Mouse (Mus musculus) heart, adult 9 months (tissue): Measurements from ENCODE around the gene Atcay.

ENCODE experiments used
- DNase-seq, 2 experiments: peaks; one replicate each; pipeline ENCODE4 v3.0.0; 2022; ENCODE audit warnings: low spot score in 2 of 2

Atcay gene

GRCm38 (mm10) chr10:81230438-81231332 lies at the start of gene Atcay:
Atcay (minus strand) TSS chr10:81230833.
- no peak for DNase-seq

- no peak for DNase-seq
These were observed 48.9 kb upstream of the Atcay start for GRCm38 (mm10) chr10:81279496-81279895.

DNA sequence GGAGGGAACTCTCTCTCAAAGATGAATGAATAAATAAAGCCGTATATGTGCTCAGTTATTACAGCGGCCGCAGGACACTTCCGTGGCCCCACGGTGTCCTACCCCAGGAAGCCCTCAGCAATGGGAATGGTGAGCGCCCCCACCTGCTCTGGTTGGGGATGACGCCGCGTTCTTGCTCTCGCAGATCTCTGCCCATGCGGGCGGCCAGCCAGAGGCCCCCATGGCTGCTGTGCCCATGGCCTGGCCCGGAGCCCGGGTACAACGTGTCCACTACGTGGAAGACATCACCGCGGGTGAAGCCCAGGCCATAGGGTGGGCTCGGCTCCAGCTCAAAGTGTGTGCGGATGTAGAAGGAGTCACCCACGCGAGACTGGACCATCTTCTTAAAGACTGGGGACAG lies 47.0 kb upstream of the Atcay start:
- no peak for DNase-seq

- DNase-seq: no peak
These were observed 43.2 kb upstream of the Atcay start for GRCm38 (mm10) chr10:81273842-81274241.

GRCm38 (mm10) chr10:81272356-81272755 lies 41.7 kb upstream of the Atcay start:
- no peak for DNase-seq

DNA sequence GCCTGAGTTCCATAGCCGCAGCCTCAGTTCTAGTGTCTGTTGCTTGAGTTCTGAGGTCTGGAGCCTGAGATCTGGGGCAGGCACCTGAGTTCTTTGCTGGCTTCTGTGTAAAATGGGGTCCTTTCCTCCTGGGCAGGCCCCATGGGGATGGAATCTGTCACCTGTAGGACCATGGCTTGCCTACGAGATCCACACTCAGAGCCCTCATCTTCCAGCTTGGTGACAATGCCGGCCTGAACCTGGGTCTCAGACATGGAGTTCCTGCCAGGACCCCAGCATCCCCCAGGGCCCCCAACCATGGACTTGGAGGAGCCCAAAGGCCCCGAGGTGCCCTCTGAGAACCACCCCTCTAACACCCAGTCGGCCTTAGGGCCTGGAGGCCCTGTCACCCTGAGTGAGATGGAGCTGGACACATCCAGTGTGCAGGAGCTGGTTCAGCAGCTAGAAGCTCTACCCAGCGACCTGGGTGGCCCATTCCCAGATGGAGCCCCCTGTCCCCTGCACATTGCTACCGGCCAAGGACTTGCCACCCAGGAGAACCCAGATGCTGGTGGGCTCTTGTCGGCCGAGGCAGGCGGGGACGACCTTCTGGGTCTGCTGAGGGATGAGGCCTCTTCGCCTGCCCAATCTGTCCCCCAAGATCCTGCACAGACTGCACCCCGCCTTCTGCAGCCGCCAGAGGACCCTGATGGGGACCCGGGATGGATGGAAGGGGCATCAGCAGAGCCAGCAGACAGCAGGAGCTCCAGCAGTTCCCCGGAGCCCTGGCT lies 38.2 kb upstream of the Atcay start:
- no peak for DNase-seq

- DNase-seq: peak; percentile 92 to 93
These were observed 37.4 kb upstream of the Atcay start for GRCm38 (mm10) chr10:81268056-81268455.

GRCm38 (mm10) chr10:81266211-81267105 lies 35.8 kb upstream of the Atcay start, which contains the start of the genes Mrpl54 and Apba3:
Mrpl54 (minus strand) TSS chr10:81266934.
Apba3 (plus strand) TSS chr10:81266960.
- DNase-seq: peak; percentile 97 to 98

DNA sequence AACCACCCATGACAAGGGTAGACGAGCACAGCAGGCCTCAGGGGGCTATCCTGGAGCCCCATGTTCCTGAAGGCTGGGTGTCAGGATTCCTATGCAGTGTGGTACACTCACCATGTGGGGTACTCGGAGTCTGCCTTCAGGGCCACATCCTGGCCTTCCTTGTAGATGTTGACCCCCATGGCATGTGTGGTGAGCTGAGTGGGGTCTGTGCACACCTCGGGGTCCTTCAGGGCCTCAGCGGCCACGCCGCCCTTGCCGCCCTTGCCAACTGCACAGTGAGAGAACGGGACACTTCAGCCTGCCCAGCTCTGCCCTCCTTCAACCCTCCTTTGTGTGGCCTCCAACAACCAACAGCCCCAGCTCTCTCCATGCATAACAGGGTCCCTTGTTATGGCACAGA lies 34.9 kb upstream of the Atcay start:
- DNase-seq: no peak

DNA sequence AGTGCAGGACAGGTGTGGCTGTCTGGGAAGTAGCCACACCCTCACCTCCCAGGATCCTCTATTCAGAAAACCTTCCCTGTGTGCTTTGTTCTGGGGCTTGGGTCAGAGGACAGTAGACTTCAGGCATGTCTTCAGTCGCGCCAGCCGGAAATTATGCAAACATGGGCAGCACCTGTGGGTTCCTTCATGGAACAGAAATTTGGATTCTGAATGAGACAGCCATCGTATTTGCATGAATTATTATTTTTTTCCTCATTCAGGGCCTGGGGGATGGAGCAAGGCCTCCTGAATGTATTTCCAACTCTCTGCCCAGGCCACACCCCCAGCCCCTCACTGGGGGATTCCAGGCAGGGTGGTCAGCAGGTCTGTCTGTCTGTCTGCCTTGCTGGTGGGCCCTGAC lies 30.4 kb upstream of the Atcay start:
- DNase-seq: no peak

DNA sequence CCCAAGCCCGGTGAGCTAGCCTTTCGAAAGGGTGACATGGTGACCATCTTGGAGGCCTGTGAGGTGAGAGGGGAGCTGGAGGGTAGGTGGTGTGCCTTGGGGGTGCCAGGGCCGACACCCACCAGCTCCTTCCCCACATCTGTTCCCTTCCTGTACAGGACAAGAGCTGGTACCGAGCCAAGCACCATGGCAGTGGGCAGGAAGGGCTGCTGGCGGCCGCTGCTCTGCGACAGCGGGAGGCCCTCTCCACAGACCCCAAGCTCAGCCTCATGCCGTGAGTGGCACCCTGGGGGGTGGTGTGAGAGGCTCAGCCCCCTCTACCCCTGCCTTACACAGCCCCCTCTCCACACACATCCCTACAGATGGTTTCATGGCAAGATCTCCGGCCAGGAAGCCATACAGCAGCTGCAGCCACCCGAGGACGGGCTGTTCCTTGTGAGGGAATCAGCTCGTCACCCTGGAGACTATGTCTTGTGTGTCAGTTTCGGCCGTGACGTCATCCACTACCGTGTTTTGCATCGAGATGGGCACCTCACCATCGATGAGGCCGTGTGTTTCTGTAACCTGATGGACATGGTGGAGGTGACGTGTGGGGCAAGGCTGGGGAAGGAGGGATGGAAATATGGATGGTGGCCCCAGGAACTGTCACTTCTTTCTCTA lies 28.7 kb upstream of the Atcay start:
- no peak for DNase-seq

DNA sequence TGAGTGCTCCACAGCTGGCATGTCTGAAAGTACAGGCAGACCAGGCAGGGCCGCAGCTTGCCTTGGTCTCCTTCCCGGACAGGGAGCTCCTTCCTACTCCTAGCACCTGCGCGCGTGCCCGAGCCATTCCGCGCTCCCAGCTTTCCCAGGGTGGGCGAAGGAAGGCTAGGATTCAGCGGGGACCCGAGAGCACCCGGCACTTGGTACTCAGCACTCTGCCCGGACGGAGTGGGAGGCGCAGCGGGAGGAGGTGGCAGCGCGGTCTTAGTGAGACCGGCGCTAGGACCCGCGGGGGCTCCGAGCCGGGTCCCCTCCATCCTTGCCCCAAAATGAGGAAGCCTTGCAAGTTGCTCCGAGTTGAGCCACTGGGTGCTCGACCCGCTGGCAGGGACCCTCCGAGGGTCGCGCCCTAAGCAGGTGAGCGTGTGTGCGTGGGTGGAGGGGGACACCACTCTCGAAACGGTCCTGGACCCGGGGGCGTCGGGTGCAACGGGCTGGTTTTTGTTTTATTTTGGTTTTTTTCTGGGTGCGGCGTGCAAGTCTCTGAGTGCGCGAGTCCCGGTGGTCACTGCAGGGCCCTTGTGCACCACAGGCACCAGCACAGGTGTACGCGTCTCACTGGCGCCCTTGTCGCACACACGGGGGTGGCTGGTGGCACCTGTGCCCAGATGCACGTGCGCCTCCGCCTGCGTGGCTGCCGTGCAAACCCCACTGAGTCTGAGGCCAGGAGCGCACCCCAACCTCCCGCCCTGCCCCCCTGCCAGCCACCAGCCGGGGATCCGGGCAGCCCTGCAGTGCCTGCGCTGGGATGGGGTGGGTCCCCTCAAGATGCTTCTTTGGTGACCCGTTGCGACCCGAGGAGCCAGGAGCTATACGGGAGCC lies 26.8 kb upstream of the Atcay start:
- no peak for DNase-seq

DNA sequence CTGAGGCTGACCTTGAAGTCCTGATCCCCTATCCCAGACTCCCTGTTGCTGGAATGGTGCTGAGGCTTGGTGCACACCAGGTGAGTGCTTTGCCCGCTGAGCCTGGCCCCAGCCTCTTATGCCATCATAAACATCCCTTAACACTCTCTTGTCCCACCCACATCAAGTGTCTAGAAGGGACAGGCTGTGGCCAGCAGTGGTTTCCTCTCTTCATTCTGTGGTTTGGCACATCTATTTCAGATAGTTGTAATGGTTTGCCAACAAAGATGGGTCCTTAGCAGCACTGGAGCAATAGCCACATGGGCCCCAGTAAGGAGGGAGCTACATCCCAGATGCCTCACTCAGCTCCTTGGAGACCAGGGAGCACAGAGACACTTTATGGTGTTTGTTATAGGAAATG lies 24.3 kb upstream of the Atcay start:
- DNase-seq: no peak

- DNase-seq: no peak
These were observed 22.1 kb upstream of the Atcay start, which contains the start of gene Matk for GRCm38 (mm10) chr10:81252424-81253419. Matk (plus strand) TSS chr10:81252935.

- no peak for DNase-seq
These were observed 18.8 kb upstream of the Atcay start for GRCm38 (mm10) chr10:81249442-81249841.

- DNase-seq: no peak
These were observed 17.2 kb upstream of the Atcay start for GRCm38 (mm10) chr10:81247804-81248203.

GRCm38 (mm10) chr10:81245166-81245565 lies 14.5 kb upstream of the Atcay start:
- no peak for DNase-seq

- DNase-seq: peak; percentile 52 to 58
These were observed 14.0 kb upstream of the Atcay start for GRCm38 (mm10) chr10:81244595-81244994.

DNA sequence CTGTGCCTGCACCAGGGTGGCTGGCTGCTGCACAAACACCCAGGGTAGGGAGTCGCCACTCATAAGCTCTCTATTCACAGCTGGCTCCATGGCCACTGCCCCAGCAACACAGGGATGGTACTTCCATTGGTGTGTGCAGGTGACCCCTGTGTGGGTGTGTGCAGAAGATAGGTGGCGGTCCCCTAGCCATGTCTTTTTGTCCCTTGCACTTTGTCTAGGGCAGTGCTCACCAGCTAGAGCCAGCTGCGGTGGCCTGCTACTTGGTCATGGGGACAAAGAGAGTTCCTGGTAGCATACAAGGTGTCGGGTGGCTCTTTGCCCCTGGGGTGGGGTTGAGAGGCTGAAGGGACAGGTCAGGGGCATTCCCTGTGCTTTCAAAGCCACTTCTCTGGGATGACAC lies 13.5 kb upstream of the Atcay start:
- DNase-seq: no peak
